Mouse (Mus musculus) intestine, embryonic 15.5 days (tissue): ENCODE data around the gene Defa28. TPM values are rescaled to one million over a fixed set of nuclear protein-coding genes. Genes with fewer than 3 reads are reported as not detected.
"Not testable (repeated sequence)": the region's sequence is repeated elsewhere in the genome, so short reads cannot be mapped to it uniquely, and the experiment has no call there.

Source experiments
- ATAC-seq: fragments of 200-750 bp; cut with Nextera tagmentation; 2 replicates; pipeline ENCODE4 v1.8.0; 2017; ENCODE audit warnings: moderate TSS enrichment, moderate library complexity
- H3K27ac ChIP-seq: fragments of 300-500 bp; sonication (generic); 2 replicates; pipeline ENCODE4 v1.5.1; 2015; ENCODE audit warnings: mild to moderate bottlenecking, inconsistent platforms
- H3K27me3 ChIP-seq: fragments of 300-500 bp; sonication (generic); replicated peaks from 2 replicates; pipeline ENCODE4 v1.6.1; 2015; ENCODE audit warnings: inconsistent platforms
- H3K36me3 ChIP-seq: fragments of 300-500 bp; sonication (generic); 2 replicates; pipeline ENCODE4 v1.6.1; 2015; ENCODE audit warnings: inconsistent platforms
- H3K4me1 ChIP-seq: fragments of 300-500 bp; sonication (generic); replicated peaks from 2 replicates; pipeline ENCODE4 v1.6.1; 2015; ENCODE audit warnings: inconsistent platforms
- H3K4me2 ChIP-seq: fragments of 300-500 bp; sonication (generic); replicated peaks from 2 replicates; pipeline ENCODE4 v1.6.1; 2015; ENCODE audit warnings: mild to moderate bottlenecking, inconsistent platforms
- H3K4me3 ChIP-seq: fragments of 300-500 bp; sonication (generic); replicated peaks from 2 replicates; pipeline ENCODE4 v1.5.1; 2015; ENCODE audit warnings: inconsistent platforms
- H3K9ac ChIP-seq: fragments of 300-500 bp; sonication (generic); 2 replicates; pipeline ENCODE4 v1.6.1; 2015; ENCODE audit warnings: inconsistent platforms
- H3K9me3 ChIP-seq: fragments of 300-500 bp; sonication (generic); 2 replicates; pipeline ENCODE4 v1.6.1; 2016; ENCODE audit warnings: inconsistent platforms
- WGBS: fragments of 180-500 bp; shearing (Covaris S2); methylation state at CpG from one replicate; pipeline ENCODE4 v1.1.7; 2015; 5-methylcytosine and 5-hydroxymethylcytosine counted together
- polyA plus RNA-seq: library from polyadenylated mRNA; unstranded; fragments of >200 nt; fragmentation: Nextera tagmentation; extraction: Ambion mirVana; gene quantifications from 2 replicates; pipeline ENCODE4 v1.2.1, GENCODE M21; 2015

Defa28 gene
- not detected in 2 replicates for polyA plus RNA-seq

- H3K27me3 ChIP-seq, H3K4me2 ChIP-seq, H3K36me3 ChIP-seq, ATAC-seq, H3K9me3 ChIP-seq, H3K4me1 ChIP-seq, H3K9ac ChIP-seq, H3K27ac ChIP-seq, H3K4me3 ChIP-seq: not testable (repeated sequence)
- WGBS: no CpG with 5 or more reads among the region's 1 CpGs
Measured at GRCm38 (mm10) chr8:21582706-21583105, at the start of gene Defa28. Defa28 (plus strand) TSS chr8:21583006.

- not testable (repeated sequence) for ATAC-seq, H3K9me3 ChIP-seq, H3K9ac ChIP-seq, H3K4me2 ChIP-seq, H3K27ac ChIP-seq, H3K4me1 ChIP-seq, H3K27me3 ChIP-seq, H3K4me3 ChIP-seq, H3K36me3 ChIP-seq
- no CpG with 5 or more reads among the region's 1 CpGs for WGBS
Measured at GRCm38 (mm10) chr8:21565086-21565485, 17.7 kb upstream of the Defa28 start, which contains the start of gene Defa37. Defa37 (plus strand) TSS chr8:21565386.

- ATAC-seq, H3K4me2 ChIP-seq, H3K27ac ChIP-seq, H3K4me3 ChIP-seq, H3K9me3 ChIP-seq, H3K4me1 ChIP-seq, H3K27me3 ChIP-seq, H3K36me3 ChIP-seq, H3K9ac ChIP-seq: not testable (repeated sequence)
- WGBS: no CpG with 5 or more reads among the region's 1 CpGs
Measured at GRCm38 (mm10) chr8:21594408-21594807, 11.6 kb downstream of the Defa28 start, which contains the start of gene Gm7861. Gm7861 (minus strand) TSS chr8:21594508.

GRCm38 (mm10) chr8:21617883-21618282, 35.1 kb downstream of the Defa28 start, which contains the start of gene Defa26:
Defa26 (plus strand) TSS chr8:21618183.
- H3K4me1 ChIP-seq, H3K4me3 ChIP-seq, H3K36me3 ChIP-seq, H3K9me3 ChIP-seq, H3K9ac ChIP-seq, ATAC-seq, H3K27ac ChIP-seq, H3K27me3 ChIP-seq, H3K4me2 ChIP-seq: not testable (repeated sequence)
- 100% methylated on average over 1 of the region's 1 CpGs for WGBS

Other genes starting within 250 kb of the Defa28 start
- gene Defa2, start 204.5 kb upstream of the Defa28 start, polyA plus RNA-seq: 0.66 TPM in 1 of 2 replicates, not detected in the other
- not detected in 2 replicates for gene Defa33, start 191.2 kb upstream of the Defa28 start, polyA plus RNA-seq
- gene Defa36, start 155.6 kb upstream of the Defa28 start, polyA plus RNA-seq: 0.63 TPM in 1 of 2 replicates, not detected in the other
- 7.8 TPM in 1 of 2 replicates, not detected in the other for gene Gm7849, start 126.4 kb upstream of the Defa28 start, polyA plus RNA-seq
- gene Defa20, start 73.7 kb upstream of the Defa28 start, polyA plus RNA-seq: 1.3 and 1.5 TPM in 2 replicates
- not detected in 2 replicates for gene Defa32, start 54.0 kb upstream of the Defa28 start, polyA plus RNA-seq
- gene Defa37, start 17.6 kb upstream of the Defa28 start, polyA plus RNA-seq: not detected in 2 replicates
- gene Gm7861, start 11.5 kb downstream of the Defa28 start, polyA plus RNA-seq: 7.3 and 13.0 TPM in 2 replicates
- gene Defa26, start 35.2 kb downstream of the Defa28 start, polyA plus RNA-seq: 0.94 TPM in 1 of 2 replicates, not detected in the other
- gene Defa17, start 72.8 kb downstream of the Defa28 start, polyA plus RNA-seq: 90.7 and 104 TPM in 2 replicates
- gene Defa34, start 82.8 kb downstream of the Defa28 start, polyA plus RNA-seq: not detected in 2 replicates
- 0.49 and 0.96 TPM in 2 replicates for gene AY761184, start 120.6 kb downstream of the Defa28 start, polyA plus RNA-seq
- gene Defa24, start 151.5 kb downstream of the Defa28 start, polyA plus RNA-seq: 118 and 148 TPM in 2 replicates
- gene Defb50, start 240.5 kb downstream of the Defa28 start, polyA plus RNA-seq: not detected in 2 replicates